Mouse (Mus musculus) left cerebral cortex, postnatal 4 days (tissue): ENCODE measurements around the gene Capza3. TPM values are rescaled to one million over a fixed set of nuclear protein-coding genes. Genes with fewer than 3 reads are reported as not detected.

Experiments used
- DNase-seq: peaks from one replicate; pipeline ENCODE4 v3.0.0-alpha.2; 2022
- intact Hi-C: fragments of 180-260 bp; cut with DNase I; formaldehyde crosslinking; loops from one replicate; pipeline ENCODE4 v1.15.1; 2025
- total RNA-seq, 2 experiments: library from RNA; stranded (reverse); gene quantifications; 2 replicates each; pipeline ENCODE4 v1.2.3; 2021

Gene Capza3
- total RNA-seq, result not detected

DNA sequence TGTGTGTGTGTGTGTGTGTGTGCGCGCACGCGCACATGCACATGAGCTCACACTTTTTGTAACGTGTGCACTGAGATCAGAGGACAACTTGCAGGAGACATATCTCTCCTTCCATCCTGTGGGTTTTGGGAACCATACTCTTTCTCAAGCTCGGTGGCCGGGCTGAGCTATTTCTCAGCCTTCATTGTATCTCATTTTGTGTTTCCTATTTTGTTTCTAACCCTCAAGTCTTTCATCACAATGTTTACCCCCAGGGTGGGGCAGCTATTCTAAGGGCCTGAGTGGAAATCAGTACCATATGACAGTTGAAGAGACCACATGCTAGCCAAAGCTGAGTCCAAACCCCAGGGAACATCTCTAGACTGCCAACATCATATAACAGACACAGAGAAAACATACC, at the start of gene Capza3:
Capza3 (plus strand) TSS at position 301 of the 400 bp plus-strand sequence.
- intact Hi-C loops, result no loop called here
- DNase-seq, result no peak

DNA sequence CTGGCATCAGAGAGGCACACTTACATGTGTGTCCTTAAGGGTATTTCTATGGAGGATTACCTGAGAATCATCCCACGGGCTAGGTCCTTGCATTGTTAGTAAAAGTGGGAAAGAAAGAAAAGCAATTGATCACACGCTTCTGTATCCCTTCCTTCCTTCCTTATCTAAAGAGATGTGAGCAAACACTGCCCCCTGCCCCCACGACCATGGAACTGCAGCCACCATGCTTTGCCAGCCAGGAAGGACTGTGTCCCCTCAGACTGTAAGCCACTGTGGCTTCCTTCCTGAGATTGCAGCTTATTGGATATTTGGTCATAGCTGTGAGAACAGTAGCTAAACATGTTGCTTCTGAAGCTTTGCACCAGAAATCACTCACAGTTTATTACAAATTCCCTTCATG, 35.9 kb upstream of the Capza3 start:
- intact Hi-C loops, result no loop called here

DNA sequence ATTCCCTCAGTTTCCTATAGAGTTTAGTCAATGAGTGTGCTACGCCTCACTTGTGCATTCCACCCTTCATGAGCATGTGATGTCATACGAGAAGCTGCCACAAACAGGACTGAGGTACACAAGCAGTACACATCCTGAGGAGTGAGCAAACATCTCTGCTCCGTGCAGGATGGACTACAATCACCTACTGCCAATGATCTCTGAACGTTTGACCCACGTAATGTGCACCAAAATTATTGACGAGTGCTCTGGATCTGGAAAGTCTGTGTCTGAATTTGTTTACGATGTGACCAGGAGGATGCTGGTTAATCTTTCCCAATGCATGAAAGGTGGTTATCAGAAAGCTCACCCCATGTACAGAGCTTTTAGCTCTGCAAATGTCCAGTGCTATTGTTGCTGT, 16.6 kb upstream of the Capza3 start:
- DNase-seq, result no peak
- intact Hi-C loops, result no loop called here

More for the DNA sequence above, 35.9 kb upstream of the Capza3 start:
- DNase-seq, result no peak

DNA sequence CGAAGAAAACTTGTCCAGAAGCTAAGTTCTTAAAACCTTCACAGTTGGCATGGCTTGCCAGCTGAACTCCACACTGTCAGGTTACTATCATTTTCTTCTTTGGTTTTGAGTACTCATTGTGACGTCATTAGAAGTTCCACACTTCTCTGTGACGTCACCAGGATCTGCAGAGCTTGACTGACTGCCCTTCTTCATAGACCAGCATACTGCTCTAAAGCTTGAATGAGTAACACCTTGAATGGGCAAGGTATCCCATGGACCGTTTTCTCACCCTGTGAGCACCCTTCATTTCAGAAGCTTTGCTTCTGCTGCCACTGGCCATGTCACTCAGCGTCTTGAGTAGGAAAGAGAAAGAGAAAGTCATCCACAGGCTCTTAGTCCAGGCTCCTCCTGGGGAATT, 305 bp downstream of the Capza3 start, which contains the start of gene Plcz1:
Plcz1 (minus strand) TSS at position 101 of the 400 bp plus-strand sequence.
- DNase-seq, result no peak
- intact Hi-C loops, result no loop called here

DNA sequence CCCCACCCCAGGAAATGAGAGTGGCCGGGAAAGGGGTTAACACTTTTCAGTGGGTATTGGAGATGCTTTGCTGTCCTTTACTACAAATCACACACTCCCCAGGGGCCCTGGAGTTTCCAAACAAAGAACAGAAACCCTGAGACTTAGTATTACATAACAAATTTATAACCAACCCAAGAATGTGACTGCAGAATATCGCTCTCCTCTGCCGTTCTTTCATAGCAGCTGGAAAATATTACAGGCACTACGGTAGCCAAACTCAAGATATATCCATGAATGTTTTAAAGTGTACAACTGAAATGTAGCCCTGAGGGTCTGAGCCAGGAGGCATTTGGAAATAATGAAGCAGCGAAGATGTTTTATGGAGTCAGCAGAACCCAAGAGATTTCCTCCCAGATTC, 10.4 kb downstream of the Capza3 start:
- DNase-seq, result no peak
- intact Hi-C loops, result no loop called here

GRCm38 (mm10) chr6:140054271-140054928, 13.3 kb downstream of the Capza3 start:
- intact Hi-C loops, result no loop called here
- DNase-seq, result no peak

DNA sequence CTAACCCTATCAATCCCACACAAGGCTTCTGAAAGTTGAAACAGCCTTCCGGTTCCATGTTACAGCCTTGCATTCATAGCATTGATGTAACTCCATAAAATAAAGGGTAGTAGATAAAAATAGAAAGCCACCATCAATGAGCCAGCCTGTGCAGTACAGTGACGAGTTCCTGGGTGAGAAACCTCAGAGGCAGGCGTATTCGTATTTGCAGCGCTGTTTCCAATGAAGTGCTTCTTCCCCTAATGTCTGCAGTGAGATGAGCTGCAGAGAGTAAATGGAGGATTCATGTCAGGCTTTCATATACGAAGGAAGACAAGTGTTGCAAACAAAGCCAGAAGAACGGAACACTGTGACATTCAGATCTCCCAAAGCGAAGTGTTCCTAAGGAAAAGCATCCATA, 28.1 kb downstream of the Capza3 start:
- intact Hi-C loops, result no loop called here
- DNase-seq, result no peak

- intact Hi-C loops, result no loop called here
- no peak for DNase-seq
Measured at GRCm38 (mm10) chr6:140080933-140081332, 39.9 kb downstream of the Capza3 start.

DNA sequence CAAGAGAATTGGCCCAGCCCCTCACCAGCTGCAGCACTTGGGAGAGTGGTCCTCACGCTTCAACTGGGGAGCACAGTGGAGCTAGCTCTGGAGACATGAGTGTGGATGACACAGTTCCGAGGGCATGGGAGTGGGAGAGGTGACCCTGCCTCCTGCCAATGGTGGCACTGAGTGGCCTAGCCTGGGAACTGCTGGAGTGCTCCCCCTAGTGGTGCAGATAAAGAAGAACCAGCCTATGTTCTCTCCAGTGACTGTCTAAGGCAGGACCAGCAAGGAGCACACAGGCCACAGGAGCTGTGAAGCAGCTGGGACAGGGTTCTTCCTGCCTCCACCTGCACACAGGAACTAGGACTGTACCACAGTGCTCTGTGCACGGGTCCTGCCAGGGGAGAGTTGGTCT, 40.7 kb downstream of the Capza3 start:
- peak; percentile 5 for DNase-seq
- intact Hi-C loops, result no loop called here

GRCm38 (mm10) chr6:140089855-140090254, 48.8 kb downstream of the Capza3 start:
- intact Hi-C loops, result no loop called here
- no peak for DNase-seq

Other genes with a start within 250 kb of the Capza3 start
- under 1 TPM; 0.64 TPM for gene Plcz1, start 205 bp downstream of the Capza3 start, total RNA-seq